Mouse (Mus musculus) embryo, embryonic 10 days (tissue): ENCODE measurements at regions not wholly inside any gene's neighbourhood (a gene's known extent, or its start where the extent isn't known, plus 50 kb on each side); places are given as distances from the start of the nearest gene placed in this dataset.

Source experiments
- DNase-seq: peaks from one replicate; pipeline ENCODE4 v3.0.0-alpha.2; 2015; ENCODE audit warnings: low spot score

DNA sequence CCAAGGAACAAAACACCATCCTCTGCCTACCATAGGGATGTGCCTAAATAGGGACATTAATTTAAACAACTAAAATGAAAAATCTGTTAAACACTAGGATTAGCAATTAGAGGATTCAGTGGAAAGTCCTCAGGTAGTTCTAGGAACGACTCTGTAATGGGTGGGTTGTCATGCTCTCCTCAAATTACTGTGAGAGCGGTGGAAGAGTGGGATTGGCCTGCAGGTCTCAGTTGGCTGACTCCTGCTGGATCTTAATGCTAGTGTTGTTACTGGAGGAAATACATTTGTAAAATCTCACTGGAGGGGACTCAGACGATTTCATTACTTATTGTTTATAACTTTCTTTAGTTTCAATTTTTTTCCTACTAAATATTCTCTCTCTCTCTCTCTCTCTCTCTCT lies 525.6 kb upstream of the 4930452B06Rik start:
- no peak for DNase-seq

DNA sequence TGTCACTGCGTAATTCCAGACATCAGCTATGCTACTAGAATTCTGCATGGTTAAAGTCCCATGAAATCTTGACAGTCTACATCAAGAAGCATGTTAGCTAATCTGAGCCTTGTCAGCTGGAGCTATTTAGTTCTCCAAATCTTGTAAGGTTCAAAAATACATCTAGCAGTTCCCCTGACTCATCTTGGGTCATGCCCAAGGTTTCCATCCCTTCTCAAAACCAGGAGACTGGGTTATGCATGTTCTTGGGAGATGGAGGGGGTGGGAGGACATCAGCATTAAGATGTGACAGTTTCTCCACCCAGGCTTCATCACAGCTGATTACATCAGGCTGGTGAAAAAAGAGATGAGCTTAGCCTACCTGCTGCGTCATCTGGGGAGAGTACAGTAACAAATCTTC lies 495.3 kb upstream of the 4930452B06Rik start:
- DNase-seq = no peak

GRCm38 (mm10) chr14:9157941-9158340 lies 491.9 kb upstream of the 4930452B06Rik start:
- peak; percentile 60 for DNase-seq

DNA sequence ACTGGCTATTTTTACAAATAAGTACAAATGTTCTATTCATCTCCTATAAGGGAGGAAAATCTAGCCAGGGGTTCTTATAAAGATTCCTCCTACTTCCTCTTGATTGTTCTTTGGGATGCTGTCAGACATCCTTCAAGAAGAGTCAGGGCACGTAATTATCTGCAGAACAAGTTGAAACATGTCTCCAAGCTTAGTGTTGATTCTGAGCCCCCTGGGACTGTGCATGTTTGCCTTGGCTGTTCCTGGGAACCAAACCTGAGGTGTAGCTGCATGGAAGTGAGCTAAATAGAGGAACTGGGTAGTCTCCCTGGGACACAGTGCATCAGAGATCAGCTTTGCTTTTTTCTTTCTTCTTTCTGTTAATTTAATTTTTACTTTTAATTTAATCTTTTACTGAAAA lies 484.8 kb upstream of the 4930452B06Rik start:
- DNase-seq = peak; percentile 59

- no peak for DNase-seq
Observed at GRCm38 (mm10) chr14:9146595-9147219, 480.7 kb upstream of the 4930452B06Rik start.

GRCm38 (mm10) chr14:9105708-9106107 lies 439.7 kb upstream of the 4930452B06Rik start:
- no peak for DNase-seq

DNA sequence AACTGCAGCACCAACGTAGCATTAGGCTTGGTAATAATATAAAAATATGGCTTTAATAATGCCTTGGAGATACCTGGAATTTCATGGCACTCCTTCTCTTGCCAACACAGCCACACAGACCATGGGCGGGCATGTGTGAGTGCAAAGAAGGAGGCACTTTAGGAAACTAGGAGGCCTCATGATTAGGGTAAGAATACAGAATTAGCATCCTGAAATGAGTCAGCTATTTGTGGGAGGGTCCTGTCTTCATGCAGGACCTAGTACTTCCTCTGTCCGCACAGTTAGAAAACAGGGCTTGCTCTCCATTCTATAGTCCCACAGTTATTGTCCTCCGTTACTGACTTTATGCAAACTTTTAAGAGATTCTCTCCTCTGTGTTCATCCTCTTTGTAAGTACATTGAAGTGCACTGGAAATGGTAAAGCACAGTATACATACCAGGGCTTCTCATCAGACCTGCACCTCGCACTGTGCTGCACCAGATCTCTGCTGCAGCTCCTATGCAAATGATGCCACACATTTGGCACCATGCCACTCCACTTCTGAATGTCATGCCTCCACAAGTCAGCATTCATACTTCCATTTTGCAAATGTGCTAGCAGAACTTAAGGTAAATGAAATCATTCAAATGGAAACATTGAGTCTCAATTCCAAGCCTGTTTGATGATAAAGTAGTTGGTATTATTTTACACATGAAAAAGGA lies 423.7 kb upstream of the 4930452B06Rik start:
- DNase-seq = no peak

DNA sequence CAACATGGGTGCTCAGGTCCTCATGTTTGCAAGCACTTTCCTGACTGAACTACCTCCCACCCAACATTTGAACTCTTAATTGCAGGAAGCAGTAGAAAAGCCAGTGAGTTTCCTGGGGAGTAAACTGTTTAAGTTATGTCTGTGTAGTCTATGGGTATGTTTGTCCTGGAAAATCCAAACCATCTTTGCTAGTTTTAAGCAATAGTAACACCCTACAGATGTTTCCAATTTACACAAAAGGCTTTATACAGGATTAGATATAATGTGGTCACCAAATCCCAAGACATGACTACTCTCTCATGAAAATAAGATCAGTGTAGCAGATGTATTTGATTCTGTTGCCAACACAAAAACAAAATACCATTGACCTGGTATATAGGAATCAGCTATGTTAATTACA lies 421.1 kb upstream of the 4930452B06Rik start:
- DNase-seq = no peak

DNA sequence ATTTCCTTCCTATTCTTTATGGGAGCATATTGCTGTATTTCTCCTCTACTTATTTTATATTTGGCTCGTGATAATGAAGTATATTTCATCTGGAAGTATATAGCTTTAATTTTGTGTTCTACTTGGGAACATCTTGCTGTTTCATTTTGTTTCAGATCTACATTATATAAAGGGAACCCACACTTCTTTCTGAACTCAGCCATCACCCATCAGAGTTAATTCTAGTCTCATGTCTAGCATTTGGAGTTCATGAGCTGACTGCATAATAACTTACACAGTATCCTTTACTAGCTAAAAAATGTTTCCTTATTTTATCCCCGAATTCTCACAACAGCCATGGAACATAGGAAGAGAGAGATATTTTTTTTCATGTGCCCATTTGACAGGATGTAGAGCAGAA lies 413.6 kb upstream of the 4930452B06Rik start:
- DNase-seq = no peak

- no peak for DNase-seq
Observed at GRCm38 (mm10) chr14:9079014-9079413, 413.0 kb upstream of the 4930452B06Rik start.

DNA sequence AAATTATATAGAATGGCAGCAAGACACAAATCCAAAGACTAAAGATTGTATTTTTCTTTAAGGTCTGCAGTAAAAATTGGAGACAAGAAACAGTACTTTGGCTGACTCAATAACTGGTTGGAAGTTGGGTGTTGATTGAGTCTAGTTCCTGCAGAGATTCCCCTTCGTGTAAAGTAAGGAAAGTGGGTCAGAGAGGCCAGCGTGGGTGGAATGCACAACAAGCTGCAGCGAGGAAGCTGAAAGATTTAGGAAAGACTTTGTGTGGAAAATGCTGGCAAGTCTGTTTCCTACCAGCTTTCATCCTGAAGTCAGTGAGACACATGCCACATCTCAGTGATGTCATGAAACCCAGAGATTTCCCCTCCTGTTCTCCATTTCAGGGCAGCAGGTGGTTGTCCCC lies 405.1 kb upstream of the 4930452B06Rik start:
- DNase-seq = no peak

- DNase-seq = peak; percentile 38
Observed at GRCm38 (mm10) chr14:9060058-9060457, 394.0 kb upstream of the 4930452B06Rik start.

DNA sequence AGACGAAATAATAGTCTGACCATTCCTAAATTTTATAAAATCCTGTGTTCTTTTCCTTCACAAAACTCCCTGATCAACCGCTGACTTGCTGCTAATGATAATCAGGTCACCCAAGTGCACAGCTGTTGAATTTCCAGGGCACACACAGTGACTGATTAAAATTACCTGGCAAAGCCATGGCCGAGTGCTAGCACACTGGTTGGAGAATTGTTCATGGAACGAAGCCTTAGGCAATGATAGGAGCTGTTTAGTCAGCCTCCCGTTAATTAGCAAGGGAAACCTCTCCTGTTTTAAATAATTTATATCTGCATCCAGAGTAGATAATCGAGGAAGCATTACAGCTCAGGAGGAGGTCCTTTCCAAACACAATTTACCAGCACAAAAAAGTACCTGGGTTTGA lies 362.8 kb upstream of the 4930452B06Rik start:
- no peak for DNase-seq

DNA sequence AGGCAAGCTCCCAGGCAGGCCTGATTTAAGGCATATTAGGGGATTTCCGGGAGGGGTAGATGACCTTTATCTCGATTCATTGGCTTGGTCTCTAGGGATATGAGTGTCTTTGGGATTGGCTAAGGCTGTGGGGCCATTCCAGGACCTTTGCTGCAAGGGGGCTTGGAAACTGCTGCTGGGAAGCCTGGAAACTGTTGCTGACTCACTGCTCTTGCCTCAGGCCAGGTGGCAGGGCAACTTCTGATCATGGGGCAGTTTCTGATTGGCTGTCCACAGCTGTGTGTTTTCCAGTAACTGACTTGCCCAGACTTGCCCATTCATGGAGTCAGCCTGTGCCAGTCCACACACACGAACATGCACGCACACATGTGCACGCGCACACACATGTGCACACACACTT lies 349.8 kb upstream of the 4930452B06Rik start:
- DNase-seq = no peak

- DNase-seq = peak; percentile 21
Observed at GRCm38 (mm10) chr14:9003034-9003433, 337.0 kb upstream of the 4930452B06Rik start.

DNA sequence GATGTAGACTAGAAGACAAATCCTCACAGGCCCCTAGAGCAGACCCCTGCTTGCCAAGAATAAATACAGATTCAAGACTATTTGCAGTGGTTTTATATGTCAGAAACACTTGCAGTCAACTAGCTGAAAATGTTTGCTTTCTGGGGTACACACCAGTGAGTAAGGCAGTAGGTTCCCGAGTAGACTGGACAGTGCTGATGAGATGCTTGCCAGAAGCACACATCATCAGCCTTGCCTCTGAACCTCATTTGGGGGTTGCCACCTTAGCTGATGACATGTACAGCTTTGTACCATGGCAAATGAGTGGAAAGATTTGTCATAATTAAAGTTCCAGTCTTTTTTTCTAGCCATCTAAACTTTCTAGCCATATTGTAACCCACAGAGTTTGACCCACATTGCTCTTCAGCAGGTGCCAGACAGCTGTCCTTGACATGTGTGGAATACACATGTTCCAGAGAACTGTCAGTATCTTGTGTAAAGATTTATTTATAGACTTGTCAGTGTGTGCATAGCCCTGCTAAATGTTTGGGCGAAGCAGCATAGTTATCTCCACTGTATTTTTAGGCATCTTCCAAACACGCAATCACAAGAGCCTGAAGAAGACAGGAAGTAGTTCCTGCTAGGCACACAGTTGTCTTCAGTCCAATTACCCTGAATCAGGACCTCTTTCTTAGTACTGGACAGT lies 334.5 kb upstream of the 4930452B06Rik start:
- no peak for DNase-seq

DNA sequence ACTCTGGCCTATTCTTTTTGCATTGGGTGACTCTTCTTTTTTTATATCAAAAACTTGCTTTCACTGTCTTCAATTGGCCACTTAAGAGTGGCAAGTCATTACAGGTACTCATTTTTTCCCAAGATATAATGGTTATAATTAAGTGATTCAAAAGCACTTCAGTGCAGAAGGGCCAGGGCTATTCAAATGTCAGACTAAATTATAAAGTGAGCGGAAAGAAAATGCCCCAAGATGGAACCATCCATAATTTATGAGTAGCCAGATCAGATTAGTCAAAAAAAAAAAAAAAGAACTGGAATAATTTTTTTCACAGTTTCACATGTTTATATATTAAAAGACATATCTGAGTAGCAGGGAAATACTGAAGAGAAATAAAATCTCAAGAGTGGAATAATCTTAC lies 333.8 kb upstream of the 4930452B06Rik start:
- no peak for DNase-seq

- no peak for DNase-seq
Observed at GRCm38 (mm10) chr14:8993421-8993820, 327.4 kb upstream of the 4930452B06Rik start.

- DNase-seq = no peak
Observed at GRCm38 (mm10) chr14:8985086-8985793, 319.2 kb upstream of the 4930452B06Rik start.

GRCm38 (mm10) chr14:8961554-8961953 lies 295.5 kb upstream of the 4930452B06Rik start:
- DNase-seq = no peak

DNA sequence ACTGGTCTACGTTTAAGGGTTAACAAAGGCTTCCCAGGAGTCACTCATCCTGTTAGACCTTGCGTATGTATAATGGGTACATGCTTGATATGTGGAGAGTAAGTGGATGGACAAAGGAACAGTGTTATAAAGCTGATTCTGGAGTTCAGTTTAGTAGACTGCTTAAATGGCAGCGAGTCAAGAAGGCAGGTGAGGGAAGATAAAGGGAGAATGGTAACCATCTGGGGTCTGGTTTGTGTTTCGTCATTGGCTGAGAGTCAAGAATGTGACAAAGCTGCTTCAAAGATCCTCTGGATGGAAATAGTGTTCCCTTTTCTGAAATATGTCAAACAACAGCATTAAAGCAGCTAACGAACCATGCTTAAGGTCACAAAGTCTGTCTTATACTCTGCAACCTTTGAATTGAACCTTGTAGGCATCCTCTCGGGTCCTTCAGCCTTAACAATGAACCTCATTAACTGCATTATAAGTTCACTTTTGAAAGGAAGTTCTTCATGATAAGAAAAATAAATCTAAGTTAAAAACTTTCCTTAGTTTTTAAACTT lies 286.9 kb upstream of the 4930452B06Rik start:
- peak; percentile 13 for DNase-seq

DNA sequence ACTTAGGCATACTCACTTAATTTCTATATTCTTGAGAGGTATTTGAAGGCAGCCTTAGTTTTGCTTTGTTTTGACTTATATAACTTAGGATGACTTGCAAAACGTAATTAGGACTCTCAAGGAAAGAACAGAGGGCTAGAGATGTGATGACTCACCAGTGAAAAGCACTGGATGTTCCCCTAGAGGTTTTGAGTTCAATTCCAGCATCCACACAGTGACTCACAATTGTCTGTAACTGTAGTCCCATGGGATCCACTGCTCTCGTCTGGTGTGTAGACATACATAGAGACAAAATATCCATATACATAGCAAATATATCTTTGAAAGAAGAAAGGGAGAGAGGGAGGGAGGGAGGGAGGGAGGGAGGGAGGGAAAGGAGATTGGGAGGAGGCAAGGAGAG lies 282.7 kb upstream of the 4930452B06Rik start:
- no peak for DNase-seq
